Mouse (Mus musculus) adrenal gland, adult 2 months (tissue): ENCODE measurements around the gene Fibp. TPM values are rescaled to one million over a fixed set of nuclear protein-coding genes. Genes with fewer than 3 reads are reported as not detected.

Source experiments
- polyA plus RNA-seq: library from polyadenylated mRNA; depleted of rRNA; stranded (reverse); fragments of >200 nt; gene quantifications from 2 replicates; pipeline ENCODE4 v1.2.3, GENCODE M21; 2012; rRNA removed
- total RNA-seq, 2 experiments: library from RNA; stranded (reverse); gene quantifications; 2 replicates each; pipeline ENCODE4 v1.2.3; 2021

The Fibp gene
- total and polyA plus RNA-seq, 3 experiments: 85.1 to 94.8 (median 89.9) TPM

Other genes with a start within 250 kb of the Fibp start
- gene Pacs1, start 187.5 kb upstream of the Fibp start, total RNA-seq: 10 to 100 TPM; 18.4 to 18.9 TPM
- gene Pacs1, start 187.5 kb upstream of the Fibp start, polyA plus RNA-seq: 34.1 and 39.9 TPM in 2 replicates
- 100 to 1,000 TPM; 165 to 171 TPM for gene Sf3b2, start 165.2 kb upstream of the Fibp start, total RNA-seq
- 161 and 235 TPM in 2 replicates for gene Sf3b2, start 165.2 kb upstream of the Fibp start, polyA plus RNA-seq
- under 1 TPM; 0.12 to 0.21 TPM for gene Gal3st3, start 162.3 kb upstream of the Fibp start, total RNA-seq
- 0.27 and 0.73 TPM in 2 replicates for gene Gal3st3, start 162.3 kb upstream of the Fibp start, polyA plus RNA-seq
- not detected for gene Catsper1, start 124.9 kb upstream of the Fibp start, total RNA-seq
- not detected in 2 replicates for gene Catsper1, start 124.9 kb upstream of the Fibp start, polyA plus RNA-seq
- 1 to 10 TPM; 1.1 to 3.2 TPM for gene Cst6, start 111.0 kb upstream of the Fibp start, total RNA-seq
- 1.9 and 6.1 TPM in 2 replicates for gene Cst6, start 111.0 kb upstream of the Fibp start, polyA plus RNA-seq
- gene Eif1ad, start 93.9 kb upstream of the Fibp start, total RNA-seq: 10 to 100 TPM; 22.5 to 23.7 TPM
- gene Eif1ad, start 93.9 kb upstream of the Fibp start, polyA plus RNA-seq: 22.2 and 27.2 TPM in 2 replicates
- gene Banf1, start 93.4 kb upstream of the Fibp start, total RNA-seq: 100 to 1,000 TPM; 138 to 155 TPM
- 99.6 and 110 TPM in 2 replicates for gene Banf1, start 93.4 kb upstream of the Fibp start, polyA plus RNA-seq
- gene Sart1, start 71.9 kb upstream of the Fibp start, total RNA-seq: 10 to 100 TPM; 72.2 to 88.9 TPM
- 5.4 and 8.1 TPM in 2 replicates for gene Sart1, start 71.9 kb upstream of the Fibp start, polyA plus RNA-seq
- gene Tsga10ip, start 58.1 kb upstream of the Fibp start, total RNA-seq: not detected
- not detected in 2 replicates for gene Tsga10ip, start 58.1 kb upstream of the Fibp start, polyA plus RNA-seq
- 100 to 1,000 TPM; 273 to 290 TPM for gene Drap1, start 35.6 kb upstream of the Fibp start, total RNA-seq
- gene Drap1, start 35.6 kb upstream of the Fibp start, polyA plus RNA-seq: 127 and 159 TPM in 2 replicates
- 10 to 100 TPM; 48.8 to 53.3 TPM for gene AI837181, start 35.5 kb upstream of the Fibp start, total RNA-seq
- gene AI837181, start 35.5 kb upstream of the Fibp start, polyA plus RNA-seq: 109 and 115 TPM in 2 replicates
- 1 to 10 TPM in 1 of 2 experiments, not detected in 1; 1.2 TPM for gene Fosl1, start 13.1 kb upstream of the Fibp start, total RNA-seq
- gene Fosl1, start 13.1 kb upstream of the Fibp start, polyA plus RNA-seq: 0.06 and 0.16 TPM in 2 replicates
- gene Ccdc85b, start 2.7 kb upstream of the Fibp start, total RNA-seq: 10 to 100 TPM in 1 of 2 experiments, 1 to 10 TPM in 1; 3.5 to 10.5 TPM
- 13.5 and 13.9 TPM in 2 replicates for gene Ccdc85b, start 2.7 kb upstream of the Fibp start, polyA plus RNA-seq
- under 1 TPM; 0.75 to 0.79 TPM for gene Ctsw, start 7.9 kb downstream of the Fibp start, total RNA-seq
- gene Ctsw, start 7.9 kb downstream of the Fibp start, polyA plus RNA-seq: 0.71 and 1.1 TPM in 2 replicates
- gene Efemp2, start 13.3 kb downstream of the Fibp start, total RNA-seq: 100 to 1,000 TPM in 1 of 2 experiments, 10 to 100 TPM in 1; 49.7 to 107 TPM
- gene Efemp2, start 13.3 kb downstream of the Fibp start, polyA plus RNA-seq: 112 and 116 TPM in 2 replicates
- gene Mus81, start 27.8 kb downstream of the Fibp start, total RNA-seq: 10 to 100 TPM; 23.2 to 24.9 TPM
- 39.5 and 45.7 TPM in 2 replicates for gene Mus81, start 27.8 kb downstream of the Fibp start, polyA plus RNA-seq
- 100 to 1,000 TPM; 732 to 783 TPM for gene Cfl1, start 29.8 kb downstream of the Fibp start, total RNA-seq
- 308 and 311 TPM in 2 replicates for gene Cfl1, start 29.8 kb downstream of the Fibp start, polyA plus RNA-seq
- 1 to 10 TPM in 1 of 2 experiments, under 1 TPM in 1; 0.86 to 1.1 TPM for gene 1700020D05Rik, start 43.2 kb downstream of the Fibp start, total RNA-seq
- 1.0 and 1.2 TPM in 2 replicates for gene 1700020D05Rik, start 43.2 kb downstream of the Fibp start, polyA plus RNA-seq
- 10 to 100 TPM; 12.2 to 14.1 TPM for gene Snx32, start 49.9 kb downstream of the Fibp start, total RNA-seq
- 13.0 and 15.0 TPM in 2 replicates for gene Snx32, start 49.9 kb downstream of the Fibp start, polyA plus RNA-seq
- gene Ovol1, start 100.0 kb downstream of the Fibp start, total RNA-seq: not detected
- not detected in 2 replicates for gene Ovol1, start 100.0 kb downstream of the Fibp start, polyA plus RNA-seq
- 1 to 10 TPM; 8.4 to 9.4 TPM for gene Ap5b1, start 107.4 kb downstream of the Fibp start, total RNA-seq
- 12.8 and 16.8 TPM in 2 replicates for gene Ap5b1, start 107.4 kb downstream of the Fibp start, polyA plus RNA-seq
- 100 to 1,000 TPM; 109 to 147 TPM for gene Rnaseh2c, start 141.3 kb downstream of the Fibp start, total RNA-seq
- 97.9 and 99.7 TPM in 2 replicates for gene Rnaseh2c, start 141.3 kb downstream of the Fibp start, polyA plus RNA-seq
- 10 to 100 TPM; 75.5 to 76.9 TPM for gene Kat5, start 149.6 kb downstream of the Fibp start, total RNA-seq
- gene Kat5, start 149.6 kb downstream of the Fibp start, polyA plus RNA-seq: 43.8 and 54.1 TPM in 2 replicates
- 100 to 1,000 TPM in 1 of 2 experiments, 10 to 100 TPM in 1; 89.8 to 149 TPM for gene Rela, start 176.9 kb downstream of the Fibp start, total RNA-seq
- gene Rela, start 176.9 kb downstream of the Fibp start, polyA plus RNA-seq: 163 and 221 TPM in 2 replicates
- 10 to 100 TPM; 39.8 to 62.1 TPM for gene Sipa1, start 203.1 kb downstream of the Fibp start, total RNA-seq
- gene Sipa1, start 203.1 kb downstream of the Fibp start, polyA plus RNA-seq: 165 and 177 TPM in 2 replicates
- gene Map3k11, start 228.1 kb downstream of the Fibp start, total RNA-seq: 10 to 100 TPM; 42.6 to 44.2 TPM
- 102 and 104 TPM in 2 replicates for gene Map3k11, start 228.1 kb downstream of the Fibp start, polyA plus RNA-seq
- gene Pcnx3, start 228.3 kb downstream of the Fibp start, total RNA-seq: 10 to 100 TPM; 88.9 to 90.8 TPM
- 330 and 358 TPM in 2 replicates for gene Pcnx3, start 228.3 kb downstream of the Fibp start, polyA plus RNA-seq
- gene Kcnk7, start 243.8 kb downstream of the Fibp start, total RNA-seq: not detected
- gene Kcnk7, start 243.8 kb downstream of the Fibp start, polyA plus RNA-seq: not detected in 2 replicates